Mouse (Mus musculus): ENCODE data around the gene Inka1. TPM values are rescaled to one million over a fixed set of nuclear protein-coding genes. Genes with fewer than 3 reads are reported as not detected.
A peak's percentile ranks its signal among the peaks of the same experiment; 100 is the strongest.

Gene Inka1
- polyA plus RNA-seq, 1 experiment from 2014 or later, result 21.0 TPM

GRCm38 (mm10) chr9:108002778-108003530, 17.3 kb upstream of the Inka1 start:
- under 1% methylated on average over 50 of the region's 50 CpGs for WGBS
- peak overlapping the region; percentile 92 for H3K9ac ChIP-seq (replicated peaks)
- peak; percentile 40 for ATAC-seq (ENCODE audit: low FRiP score)

GRCm38 (mm10) chr9:108001922-108002770, 16.5 kb upstream of the Inka1 start, which contains the start of gene Ip6k1:
Gene Ip6k1, plus strand, starts transcription at chr9:108002501.
- no peaks in the 10 kb centered on the region; the same call in 1 of the 2 replicates for H3K36me3 ChIP-seq
- H3K27me3 ChIP-seq (replicated peaks), result no peaks in the 10 kb centered on the region
- peak within 1 kb of the TSS; percentile 81 for H3K4me2 ChIP-seq
- H3K4me3 ChIP-seq (replicated peaks), result peak within 1 kb of the TSS; percentile 69
- WGBS, result under 1% methylated on average over 51 of the region's 51 CpGs
- H3K9ac ChIP-seq (replicated peaks), result peak within 1 kb of the TSS; percentile 92
- peak within 1 kb of the TSS; percentile 94 for H3K27ac ChIP-seq (replicated peaks)
- H3K4me1 ChIP-seq, result peaks cover 29% of the 10 kb centered on the region
- peak; percentile 99 for ATAC-seq (ENCODE audit: low FRiP score)
- H3K9me3 ChIP-seq (replicated peaks), result no peaks in the 10 kb centered on the region

More at GRCm38 (mm10) chr9:108002778-108003530, 17.3 kb upstream of the Inka1 start:
- Histone ChIP-seq H3K4me3 (replicated peaks) (peak overlapping the region; percentile 69), H3K27ac (replicated peaks) (peak overlapping the region; percentile 94), H3K4me2 (peak overlapping the region; percentile 81), H3K9me3 (replicated peaks) (no peaks in the 10 kb centered on the region), H3K4me1 (peaks cover 30% of the 10 kb centered on the region), H3K27me3 (replicated peaks) (no peaks in the 10 kb centered on the region), H3K36me3 (no peaks in the 10 kb centered on the region; the same call in 1 of the 2 replicates)

DNA sequence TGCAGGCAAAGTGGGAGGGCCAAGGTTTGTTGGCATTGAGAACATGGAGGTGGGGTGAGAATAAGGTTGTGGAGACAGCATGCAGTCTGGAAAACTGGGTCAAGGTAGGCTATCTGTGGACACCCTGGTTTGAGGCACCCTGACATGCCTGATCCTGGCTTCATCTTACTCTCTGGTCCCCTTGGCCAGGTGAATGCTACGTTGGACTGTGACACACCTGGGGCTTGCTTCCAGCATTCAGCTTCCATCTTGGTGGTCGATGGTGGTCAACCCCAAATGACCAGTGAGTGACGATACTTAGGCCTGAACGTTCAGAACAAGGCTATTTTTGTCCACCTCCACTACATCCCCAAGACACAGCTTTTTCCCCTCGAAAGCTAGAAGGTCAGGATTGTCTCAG, 10.4 kb upstream of the Inka1 start, which contains the start of gene Gm20662:
Gene Gm20662, plus strand, starts transcription at position 301 of the 400 bp plus-strand sequence.
- H3K4me2 ChIP-seq, result no peak within 1 kb of the TSS
- H3K4me3 ChIP-seq (replicated peaks), result no peak within 1 kb of the TSS
- no peak within 1 kb of the TSS for H3K9ac ChIP-seq (replicated peaks)
- no peaks in the 10 kb centered on the region for H3K27me3 ChIP-seq (replicated peaks)
- ATAC-seq (ENCODE audit: low FRiP score), result no peak
- WGBS, result 95% methylated on average over 5 of the region's 5 CpGs
- no peaks in the 10 kb centered on the region for H3K4me1 ChIP-seq
- no peak within 1 kb of the TSS for H3K27ac ChIP-seq (replicated peaks)
- no peaks in the 10 kb centered on the region for H3K36me3 ChIP-seq
- H3K9me3 ChIP-seq (replicated peaks), result no peaks in the 10 kb centered on the region

DNA sequence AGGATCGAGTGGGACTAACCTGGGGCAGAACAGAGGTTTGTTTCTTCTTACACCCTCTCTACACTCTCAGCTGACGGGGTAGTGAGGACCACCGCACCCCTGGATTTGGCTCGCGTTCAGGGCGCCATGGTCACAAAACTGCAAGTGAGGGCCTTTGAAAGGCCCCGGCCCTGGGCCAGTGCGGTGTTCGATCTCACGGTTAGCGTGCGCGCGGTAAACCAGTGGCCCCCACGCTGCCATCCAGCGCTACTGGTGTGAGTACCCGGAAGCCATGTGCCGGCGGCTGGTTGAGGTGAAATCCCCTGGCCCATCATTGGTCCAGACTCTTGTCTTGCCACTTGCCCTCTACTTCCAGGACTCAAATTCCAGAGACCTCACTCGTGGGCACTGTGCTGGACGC, 9.8 kb upstream of the Inka1 start:
- no peaks in the 10 kb centered on the region for H3K4me1 ChIP-seq
- WGBS, result 92% methylated on average over 21 of the region's 21 CpGs
- no peak for ATAC-seq (ENCODE audit: low FRiP score)
- no peak overlapping the region for H3K9ac ChIP-seq (replicated peaks)
- no peak overlapping the region for H3K4me2 ChIP-seq
- H3K9me3 ChIP-seq (replicated peaks), result no peaks in the 10 kb centered on the region
- H3K4me3 ChIP-seq (replicated peaks), result no peak overlapping the region
- H3K27ac ChIP-seq (replicated peaks), result no peak overlapping the region
- H3K36me3 ChIP-seq, result no peaks in the 10 kb centered on the region
- H3K27me3 ChIP-seq (replicated peaks), result no peaks in the 10 kb centered on the region

DNA sequence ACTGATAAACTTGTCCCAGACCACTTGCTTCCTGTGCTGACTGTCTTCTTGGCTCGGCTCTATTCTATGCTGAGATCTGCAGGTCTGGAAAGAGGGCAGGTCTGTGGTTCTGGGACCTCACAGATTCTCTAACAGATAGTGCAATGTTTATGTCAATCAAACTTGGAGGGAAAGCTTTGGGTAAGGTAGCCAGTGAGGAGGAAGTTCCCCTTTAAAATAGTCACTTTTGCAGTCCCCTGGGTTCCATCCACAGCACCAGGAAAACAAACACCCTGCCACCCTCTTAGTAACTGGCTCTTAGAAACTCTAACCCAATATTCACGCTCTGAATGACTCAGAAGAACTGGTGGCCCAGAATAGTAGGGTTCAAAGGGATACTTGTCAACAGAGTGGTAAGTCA, 8.8 kb upstream of the Inka1 start:
- no peak for ATAC-seq (ENCODE audit: low FRiP score)
- no peaks in the 10 kb centered on the region for H3K4me1 ChIP-seq
- H3K36me3 ChIP-seq, result no peaks in the 10 kb centered on the region
- H3K4me2 ChIP-seq, result no peak overlapping the region
- no peak overlapping the region for H3K9ac ChIP-seq (replicated peaks)
- WGBS, result 76% methylated on average over 2 of the region's 2 CpGs
- H3K4me3 ChIP-seq (replicated peaks), result no peak overlapping the region
- H3K9me3 ChIP-seq (replicated peaks), result no peaks in the 10 kb centered on the region
- H3K27me3 ChIP-seq (replicated peaks), result no peaks in the 10 kb centered on the region
- no peak overlapping the region for H3K27ac ChIP-seq (replicated peaks)

GRCm38 (mm10) chr9:107993013-107993412, 7.3 kb upstream of the Inka1 start:
- Histone ChIP-seq H3K27ac (replicated peaks) (no peak overlapping the region), H3K4me2 (no peak overlapping the region), H3K4me3 (replicated peaks) (no peak overlapping the region), H3K9me3 (replicated peaks) (no peaks in the 10 kb centered on the region), H3K4me1 (no peaks in the 10 kb centered on the region), H3K27me3 (replicated peaks) (no peaks in the 10 kb centered on the region), H3K9ac (replicated peaks) (no peak overlapping the region), H3K36me3 (no peaks in the 10 kb centered on the region)
- WGBS, result 86% methylated on average over 11 of the region's 11 CpGs
- no peak for ATAC-seq (ENCODE audit: low FRiP score)

GRCm38 (mm10) chr9:107992197-107992596, 6.5 kb upstream of the Inka1 start, which contains the start of gene Cdhr4:
Gene Cdhr4, plus strand, starts transcription at chr9:107992497.
- 72% methylated on average over 2 of the region's 2 CpGs for WGBS

GRCm38 (mm10) chr9:107987950-107988349, 2.3 kb upstream of the Inka1 start:
- peaks cover 14% of the 10 kb centered on the region for H3K27me3 ChIP-seq (replicated peaks)
- ATAC-seq (ENCODE audit: low FRiP score), result no peak
- no peaks in the 10 kb centered on the region for H3K36me3 ChIP-seq
- WGBS, result 76% methylated on average over 3 of the region's 3 CpGs
- peaks cover 22% of the 10 kb centered on the region for H3K4me1 ChIP-seq
- H3K27ac ChIP-seq (replicated peaks), result no peak overlapping the region
- H3K4me3 ChIP-seq (replicated peaks), result no peak overlapping the region
- no peaks in the 10 kb centered on the region for H3K9me3 ChIP-seq (replicated peaks)
- no peak overlapping the region for H3K4me2 ChIP-seq
- H3K9ac ChIP-seq (replicated peaks), result no peak overlapping the region

More at GRCm38 (mm10) chr9:107992197-107992596, 6.5 kb upstream of the Inka1 start, which contains the start of gene Cdhr4:
- no peak within 1 kb of the TSS for H3K9ac ChIP-seq (replicated peaks)
- H3K36me3 ChIP-seq, result no peaks in the 10 kb centered on the region
- no peaks in the 10 kb centered on the region for H3K9me3 ChIP-seq (replicated peaks)
- no peak within 1 kb of the TSS for H3K4me3 ChIP-seq (replicated peaks)
- no peaks in the 10 kb centered on the region for H3K4me1 ChIP-seq
- H3K27ac ChIP-seq (replicated peaks), result no peak within 1 kb of the TSS
- ATAC-seq (ENCODE audit: low FRiP score), result no peak
- no peak within 1 kb of the TSS for H3K4me2 ChIP-seq
- H3K27me3 ChIP-seq (replicated peaks), result no peaks in the 10 kb centered on the region

DNA sequence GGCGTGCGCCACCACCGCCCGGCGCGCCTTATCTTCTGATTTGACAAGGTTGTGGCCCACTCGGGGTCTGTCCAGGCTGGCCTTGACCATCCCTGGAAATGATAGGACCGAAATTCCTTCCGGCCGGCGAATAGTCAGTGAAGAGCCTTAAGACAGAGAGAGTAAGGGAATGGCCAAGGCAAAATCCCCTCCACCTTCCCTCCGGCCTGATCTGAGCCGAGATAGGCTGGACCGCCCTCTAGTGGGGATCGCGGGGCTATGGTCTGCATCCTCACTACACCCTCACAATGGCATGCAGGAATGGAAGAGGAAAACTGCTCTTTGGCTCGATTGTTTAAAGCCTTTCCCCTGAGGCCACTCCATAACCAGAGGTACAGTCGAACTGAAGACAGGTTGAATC, 697 bp upstream of the Inka1 start:
- H3K4me3 ChIP-seq (replicated peaks), result peak overlapping the region; percentile 73
- peak overlapping the region; percentile 87 for H3K4me2 ChIP-seq
- no peaks in the 10 kb centered on the region for H3K36me3 ChIP-seq
- peaks cover 14% of the 10 kb centered on the region for H3K27me3 ChIP-seq (replicated peaks)
- H3K9me3 ChIP-seq (replicated peaks), result no peaks in the 10 kb centered on the region
- 0 out of 2 replicates have a peak overlapping the region, but pooled peaks have one; percentile 37 for H3K27ac ChIP-seq (replicated peaks)
- peak; percentile 84 for ATAC-seq (ENCODE audit: low FRiP score)
- 8% methylated on average over 18 of the region's 18 CpGs for WGBS
- peaks cover 29% of the 10 kb centered on the region for H3K4me1 ChIP-seq
- no peak overlapping the region for H3K9ac ChIP-seq (replicated peaks)

- peak overlapping the region; percentile 87 for H3K4me2 ChIP-seq
- H3K27me3 ChIP-seq (replicated peaks), result peaks cover 14% of the 10 kb centered on the region
- peaks cover 29% of the 10 kb centered on the region for H3K4me1 ChIP-seq
- H3K9ac ChIP-seq (replicated peaks), result peak overlapping the region; percentile 61
- H3K4me3 ChIP-seq (replicated peaks), result peak overlapping the region; percentile 73
- no peaks in the 10 kb centered on the region for H3K9me3 ChIP-seq (replicated peaks)
- no peaks in the 10 kb centered on the region for H3K36me3 ChIP-seq
- 64% methylated on average over 9 of the region's 9 CpGs for WGBS
- no peak for ATAC-seq (ENCODE audit: low FRiP score)
- peak overlapping the region; percentile 82 for H3K27ac ChIP-seq (replicated peaks)
Measured at GRCm38 (mm10) chr9:107984754-107985055, 974 bp downstream of the Inka1 start.

GRCm38 (mm10) chr9:107984052-107984753, 1.5 kb downstream of the Inka1 start:
- no peaks in the 10 kb centered on the region for H3K9me3 ChIP-seq (replicated peaks)
- WGBS, result 74% methylated on average over 19 of the region's 19 CpGs
- H3K4me3 ChIP-seq (replicated peaks), result peak overlapping the region; percentile 73
- H3K36me3 ChIP-seq, result no peaks in the 10 kb centered on the region
- H3K9ac ChIP-seq (replicated peaks), result no peak overlapping the region; the same call in 1 of the 2 replicates
- H3K27ac ChIP-seq (replicated peaks), result peak overlapping the region; percentile 82
- H3K27me3 ChIP-seq (replicated peaks), result peaks cover 14% of the 10 kb centered on the region
- ATAC-seq (ENCODE audit: low FRiP score), result no peak
- H3K4me1 ChIP-seq, result peaks cover 29% of the 10 kb centered on the region
- H3K4me2 ChIP-seq, result peak overlapping the region; percentile 87
